Mouse (Mus musculus) right cerebral cortex, postnatal 14 days (tissue): ENCODE measurements around the gene 1810010H24Rik.
"Not testable (repeated sequence)": the region's sequence is repeated elsewhere in the genome, so short reads cannot be mapped to it uniquely, and the experiment has no call there.

Experiments
- DNase-seq: peaks from one replicate; pipeline ENCODE4 v3.0.0; 2022

1810010H24Rik gene

GRCm38 (mm10) chr11:107014020-107014585 is 11.4 kb upstream of the 1810010H24Rik start:
- DNase-seq = no peak

- DNase-seq = no peak
Observed at GRCm38 (mm10) chr11:107014597-107015309, 10.7 kb upstream of the 1810010H24Rik start.

GRCm38 (mm10) chr11:107015535-107016187 is 9.8 kb upstream of the 1810010H24Rik start:
- not testable (repeated sequence) for DNase-seq

- DNase-seq = no peak
Observed at GRCm38 (mm10) chr11:107016893-107017292, 8.6 kb upstream of the 1810010H24Rik start.

- no peak for DNase-seq
Observed at GRCm38 (mm10) chr11:107017339-107017886, 8.1 kb upstream of the 1810010H24Rik start.

GRCm38 (mm10) chr11:107018606-107019005 is 6.9 kb upstream of the 1810010H24Rik start:
- no peak for DNase-seq

GRCm38 (mm10) chr11:107019318-107019717 is 6.2 kb upstream of the 1810010H24Rik start:
- no peak for DNase-seq

- DNase-seq = not testable (repeated sequence)
Observed at GRCm38 (mm10) chr11:107019722-107020121, 5.8 kb upstream of the 1810010H24Rik start.

- no peak for DNase-seq
Observed at GRCm38 (mm10) chr11:107022050-107022683, 3.3 kb upstream of the 1810010H24Rik start.

GRCm38 (mm10) chr11:107024406-107024805 is 1.1 kb upstream of the 1810010H24Rik start:
- DNase-seq = no peak

GRCm38 (mm10) chr11:107026554-107027430 is 1.3 kb downstream of the 1810010H24Rik start:
- no peak for DNase-seq

- peak; percentile 88 for DNase-seq
Observed at GRCm38 (mm10) chr11:107027431-107028274, 2.2 kb downstream of the 1810010H24Rik start.

- no peak for DNase-seq
Observed at GRCm38 (mm10) chr11:107028275-107028618, 2.8 kb downstream of the 1810010H24Rik start.

- no peak for DNase-seq
Observed at GRCm38 (mm10) chr11:107028754-107029153, 3.3 kb downstream of the 1810010H24Rik start.

GRCm38 (mm10) chr11:107029536-107029935 is 4.1 kb downstream of the 1810010H24Rik start:
- DNase-seq = no peak

GRCm38 (mm10) chr11:107031635-107032034 is 6.2 kb downstream of the 1810010H24Rik start:
- DNase-seq = no peak

- no peak for DNase-seq
Observed at GRCm38 (mm10) chr11:107034085-107034810, 8.8 kb downstream of the 1810010H24Rik start.

GRCm38 (mm10) chr11:107039417-107039816 is 13.9 kb downstream of the 1810010H24Rik start:
- no peak for DNase-seq

GRCm38 (mm10) chr11:107041396-107041795 is 15.9 kb downstream of the 1810010H24Rik start:
- DNase-seq = no peak

- DNase-seq = no peak
Observed at GRCm38 (mm10) chr11:107043361-107043760, 17.9 kb downstream of the 1810010H24Rik start.

GRCm38 (mm10) chr11:107044321-107044720 is 18.8 kb downstream of the 1810010H24Rik start:
- DNase-seq = peak; percentile 79
